Mouse (Mus musculus): ENCODE data around the gene Plrg1. TPM values are rescaled to one million over a fixed set of nuclear protein-coding genes. Genes with fewer than 3 reads are reported as not detected.
A peak's percentile ranks its signal among the peaks of the same experiment; 100 is the strongest.

Gene Plrg1
- polyA plus RNA-seq, 1 experiment from 2014 or later, result 97.8 TPM

DNA sequence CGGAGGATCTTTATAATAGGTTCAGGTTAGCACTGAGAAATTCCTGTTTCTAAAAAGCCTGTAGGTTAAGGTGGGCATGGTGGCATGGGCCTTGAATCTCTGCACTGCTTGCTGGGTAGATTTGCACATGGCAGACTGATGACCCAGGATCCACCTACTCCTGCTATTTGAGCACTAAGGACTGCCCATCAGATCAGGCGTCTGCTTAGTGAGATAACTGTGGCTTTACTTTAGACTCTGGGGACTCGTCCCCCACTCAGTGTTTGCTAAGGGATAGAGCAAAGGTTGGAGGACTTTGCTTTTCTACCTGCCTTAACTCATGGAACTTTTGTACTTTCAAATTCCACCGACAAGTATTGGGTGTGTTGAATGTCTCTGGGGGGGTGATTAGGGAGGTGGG, 15.7 kb upstream of the Plrg1 start:
- Histone ChIP-seq H3K36me3 (ENCODE audit: control insufficient read depth, insufficient read depth, low read length) (no peaks in the 10 kb centered on the region), H3K9ac (ENCODE audit: low read length) (no peak overlapping the region), H3K27me3 (replicated peaks; ENCODE audit: control insufficient read depth, insufficient read depth, low read length) (no peaks in the 10 kb centered on the region), H3K4me1 (replicated peaks; ENCODE audit: control insufficient read depth, insufficient read depth, low read length) (no peaks in the 10 kb centered on the region), H3K9me3 (ENCODE audit: control insufficient read depth, low read length) (no peaks in the 10 kb centered on the region), H3K4me3 (ENCODE audit: low read depth, low read length) (no peak overlapping the region), H3K27ac (ENCODE audit: low read depth) (no peak overlapping the region), H3K4me2 (ENCODE audit: low read length) (no peak overlapping the region)
- 64% methylated on average over 4 of the region's 4 CpGs for WGBS
- ATAC-seq (replicated peaks; ENCODE audit: low FRiP score, low TSS enrichment, low read depth) (no peak), DNase-seq (ENCODE audit: low spot score) (no peak)

DNA sequence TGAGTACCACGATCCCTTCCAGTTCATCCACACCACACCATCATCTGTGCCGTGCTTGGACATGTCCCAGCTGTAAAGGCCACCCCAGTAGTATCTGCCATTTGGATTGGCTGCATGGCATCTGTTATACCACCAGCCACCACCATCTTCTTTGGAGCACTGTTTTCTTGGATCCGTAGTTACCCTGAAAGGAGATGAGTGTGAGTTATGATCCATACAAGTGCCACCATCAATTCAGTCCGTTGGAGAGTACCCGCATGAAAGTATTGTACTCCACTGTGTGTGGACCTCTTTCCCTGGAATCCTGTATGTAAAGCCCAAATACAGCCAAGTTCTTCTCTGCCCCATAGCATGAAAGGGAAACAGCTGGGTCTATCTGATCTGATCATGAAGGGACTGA, 12.9 kb upstream of the Plrg1 start:
- no peak for ATAC-seq (replicated peaks; ENCODE audit: low FRiP score, low TSS enrichment, low read depth)
- DNase-seq (ENCODE audit: low spot score), result no peak
- Histone ChIP-seq H3K4me2 (ENCODE audit: low read length) (no peak overlapping the region), H3K9ac (ENCODE audit: low read length) (no peak overlapping the region), H3K36me3 (ENCODE audit: control insufficient read depth, insufficient read depth, low read length) (no peaks in the 10 kb centered on the region), H3K4me1 (replicated peaks; ENCODE audit: control insufficient read depth, insufficient read depth, low read length) (no peaks in the 10 kb centered on the region), H3K27me3 (replicated peaks; ENCODE audit: control insufficient read depth, insufficient read depth, low read length) (no peaks in the 10 kb centered on the region), H3K27ac (ENCODE audit: low read depth) (no peak overlapping the region), H3K9me3 (ENCODE audit: control insufficient read depth, low read length) (no peaks in the 10 kb centered on the region), H3K4me3 (ENCODE audit: low read depth, low read length) (no peak overlapping the region)
- WGBS, result 96% methylated on average over 5 of the region's 5 CpGs

DNA sequence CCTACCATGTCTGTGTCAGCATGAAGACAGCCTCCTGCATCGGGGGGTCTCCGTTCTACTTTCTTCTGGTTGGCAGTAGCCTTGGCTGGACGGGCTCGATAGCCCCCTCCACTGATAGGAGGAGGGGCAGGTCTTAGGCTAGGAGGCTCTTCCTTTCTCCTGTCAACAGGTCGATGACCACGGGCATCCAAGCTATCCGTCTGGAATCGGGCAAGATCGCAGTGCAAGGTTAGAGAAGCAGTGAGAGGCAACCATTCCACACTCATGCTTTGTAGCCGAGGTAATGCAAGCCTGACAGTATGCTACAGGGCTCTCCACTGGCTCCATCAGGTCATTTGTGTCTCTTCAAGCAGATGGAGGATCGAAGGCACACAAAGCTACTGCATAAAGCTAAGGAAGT, 8.7 kb upstream of the Plrg1 start:
- WGBS, result 90% methylated on average over 11 of the region's 11 CpGs

DNA sequence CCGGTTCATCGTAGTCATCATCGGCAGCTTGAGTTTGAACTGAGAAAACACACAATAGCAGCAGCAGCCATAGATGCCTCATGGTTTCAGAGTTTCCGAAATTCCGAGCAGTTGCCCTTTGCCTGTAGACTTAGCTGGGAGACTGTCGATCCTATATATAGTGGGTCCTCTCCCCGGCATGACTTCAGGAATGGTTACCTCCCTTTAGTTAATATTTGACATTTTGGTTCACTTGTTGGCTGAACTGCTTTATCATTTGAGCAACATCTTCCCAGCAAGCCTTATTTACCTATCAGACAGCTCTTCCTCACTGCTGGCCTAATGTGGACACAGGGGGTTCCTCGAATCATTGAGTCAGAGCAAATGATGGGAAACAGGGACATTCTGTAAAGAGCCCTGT, 5.6 kb upstream of the Plrg1 start, which contains the start of gene Fgb:
Fgb (minus strand) TSS at position 184 of the 400 bp plus-strand sequence.
- ATAC-seq (replicated peaks; ENCODE audit: low FRiP score, low TSS enrichment, low read depth), result no peak
- no peaks in the 10 kb centered on the region for H3K9me3 ChIP-seq (ENCODE audit: control insufficient read depth, low read length)
- H3K4me2 ChIP-seq (ENCODE audit: low read length), result no peak within 1 kb of the TSS

More for the DNA sequence above, 8.7 kb upstream of the Plrg1 start:
- H3K4me2 ChIP-seq (ENCODE audit: low read length), result no peak overlapping the region
- H3K36me3 ChIP-seq (ENCODE audit: control insufficient read depth, insufficient read depth, low read length), result no peaks in the 10 kb centered on the region
- H3K27me3 ChIP-seq (replicated peaks; ENCODE audit: control insufficient read depth, insufficient read depth, low read length), result no peaks in the 10 kb centered on the region
- no peaks in the 10 kb centered on the region for H3K9me3 ChIP-seq (ENCODE audit: control insufficient read depth, low read length)
- H3K4me3 ChIP-seq (ENCODE audit: low read depth, low read length), result no peak overlapping the region
- no peak overlapping the region for H3K9ac ChIP-seq (ENCODE audit: low read length)
- no peak overlapping the region for H3K27ac ChIP-seq (ENCODE audit: low read depth)
- no peaks in the 10 kb centered on the region for H3K4me1 ChIP-seq (replicated peaks; ENCODE audit: control insufficient read depth, insufficient read depth, low read length)
- ATAC-seq (replicated peaks; ENCODE audit: low FRiP score, low TSS enrichment, low read depth) (no peak), DNase-seq (ENCODE audit: low spot score) (no peak)

DNA sequence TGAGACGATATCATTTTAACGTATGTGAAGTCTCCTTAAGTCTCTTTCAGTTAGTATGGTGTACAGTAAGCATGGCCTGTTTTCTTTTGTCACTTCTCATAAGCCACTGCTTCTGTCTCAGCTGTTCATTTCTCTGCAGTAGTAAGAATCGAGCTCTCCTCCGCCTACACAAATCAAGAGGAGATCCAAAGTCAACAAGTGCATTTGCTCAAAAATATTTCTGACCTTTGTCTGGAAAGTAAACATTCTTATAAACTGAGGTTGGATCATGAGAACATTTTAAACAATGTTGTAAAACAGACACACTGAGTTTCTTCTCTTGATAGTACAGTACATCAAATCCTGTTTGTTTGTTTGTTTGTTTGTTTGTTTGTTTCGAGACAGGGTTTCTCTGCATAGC, 4.7 kb upstream of the Plrg1 start:
- DNase-seq (ENCODE audit: low spot score) (no peak), ATAC-seq (replicated peaks; ENCODE audit: low FRiP score, low TSS enrichment, low read depth) (no peak)
- 70% methylated on average over 5 of the region's 5 CpGs for WGBS
- Histone ChIP-seq H3K4me3 (ENCODE audit: low read depth, low read length) (no peak overlapping the region), H3K4me2 (ENCODE audit: low read length) (no peak overlapping the region), H3K4me1 (replicated peaks; ENCODE audit: control insufficient read depth, insufficient read depth, low read length) (no peaks in the 10 kb centered on the region), H3K36me3 (ENCODE audit: control insufficient read depth, insufficient read depth, low read length) (no peaks in the 10 kb centered on the region), H3K9ac (ENCODE audit: low read length) (no peak overlapping the region), H3K9me3 (ENCODE audit: control insufficient read depth, low read length) (no peaks in the 10 kb centered on the region), H3K27me3 (replicated peaks; ENCODE audit: control insufficient read depth, insufficient read depth, low read length) (no peaks in the 10 kb centered on the region), H3K27ac (ENCODE audit: low read depth) (no peak overlapping the region)

More for the DNA sequence above, 5.6 kb upstream of the Plrg1 start, which contains the start of gene Fgb:
- Histone ChIP-seq H3K36me3 (ENCODE audit: control insufficient read depth, insufficient read depth, low read length) (no peaks in the 10 kb centered on the region), H3K27me3 (replicated peaks; ENCODE audit: control insufficient read depth, insufficient read depth, low read length) (no peaks in the 10 kb centered on the region), H3K27ac (ENCODE audit: low read depth) (no peak within 1 kb of the TSS), H3K9ac (ENCODE audit: low read length) (no peak within 1 kb of the TSS), H3K4me1 (replicated peaks; ENCODE audit: control insufficient read depth, insufficient read depth, low read length) (no peaks in the 10 kb centered on the region), H3K4me3 (ENCODE audit: low read depth, low read length) (no peak within 1 kb of the TSS)
- DNase-seq (ENCODE audit: low spot score), result no peak
- 75% methylated on average over 8 of the region's 8 CpGs for WGBS

DNA sequence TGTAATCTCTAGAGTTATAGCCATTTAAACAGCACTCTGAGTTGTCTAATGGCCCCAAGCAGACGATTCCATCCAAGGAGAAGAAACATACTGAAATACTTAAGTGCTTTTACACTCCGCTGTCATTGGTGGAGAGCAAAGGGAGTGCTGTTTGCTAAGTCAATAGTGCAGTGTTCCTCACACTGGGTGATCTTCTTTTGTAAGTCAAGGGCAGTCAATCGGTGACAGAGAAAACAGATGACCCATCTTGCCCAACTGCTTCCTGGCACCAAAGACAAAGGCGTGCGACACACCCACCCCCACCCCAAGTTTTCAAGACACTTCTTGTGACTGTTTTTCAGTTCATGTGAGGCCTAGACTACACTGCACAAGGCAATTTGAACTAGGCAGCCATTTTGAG, 3.2 kb upstream of the Plrg1 start:
- no peak for ATAC-seq (replicated peaks; ENCODE audit: low FRiP score, low TSS enrichment, low read depth)
- Histone ChIP-seq H3K9me3 (ENCODE audit: control insufficient read depth, low read length) (no peaks in the 10 kb centered on the region), H3K36me3 (ENCODE audit: control insufficient read depth, insufficient read depth, low read length) (no peaks in the 10 kb centered on the region), H3K4me1 (replicated peaks; ENCODE audit: control insufficient read depth, insufficient read depth, low read length) (peaks cover 5% of the 10 kb centered on the region), H3K27me3 (replicated peaks; ENCODE audit: control insufficient read depth, insufficient read depth, low read length) (no peaks in the 10 kb centered on the region), H3K9ac (ENCODE audit: low read length) (no peak overlapping the region), H3K4me2 (ENCODE audit: low read length) (no peak overlapping the region), H3K4me3 (ENCODE audit: low read depth, low read length) (no peak overlapping the region), H3K27ac (ENCODE audit: low read depth) (no peak overlapping the region)
- 78% methylated on average over 5 of the region's 5 CpGs for WGBS
- DNase-seq (ENCODE audit: low spot score), result no peak

DNA sequence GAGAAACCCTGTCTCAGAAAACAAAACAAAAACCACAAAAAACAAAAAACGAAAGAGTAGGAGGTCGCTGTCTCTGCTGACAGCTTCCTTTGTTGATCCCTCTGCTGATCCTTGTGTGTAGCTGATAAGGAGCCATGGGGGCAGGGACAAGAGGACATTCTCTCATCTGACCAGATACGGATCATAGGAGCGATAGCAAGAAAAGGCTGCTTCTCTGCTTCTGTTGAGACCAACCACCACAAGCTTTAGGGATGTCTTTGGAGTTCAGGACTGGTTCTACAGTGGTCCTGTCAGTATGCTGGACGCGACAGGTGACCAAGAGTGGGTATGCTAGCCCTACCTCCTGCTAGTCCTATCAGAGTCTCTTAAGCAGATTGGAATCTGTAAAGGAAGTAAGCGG, 2.2 kb upstream of the Plrg1 start:
- DNase-seq (ENCODE audit: low spot score), result no peak
- Histone ChIP-seq H3K9me3 (ENCODE audit: control insufficient read depth, low read length) (no peaks in the 10 kb centered on the region), H3K36me3 (ENCODE audit: control insufficient read depth, insufficient read depth, low read length) (no peaks in the 10 kb centered on the region; the same call in none of the 2 replicates), H3K27ac (ENCODE audit: low read depth) (no peak overlapping the region), H3K27me3 (replicated peaks; ENCODE audit: control insufficient read depth, insufficient read depth, low read length) (no peaks in the 10 kb centered on the region), H3K4me2 (ENCODE audit: low read length) (no peak overlapping the region), H3K9ac (ENCODE audit: low read length) (no peak overlapping the region), H3K4me1 (replicated peaks; ENCODE audit: control insufficient read depth, insufficient read depth, low read length) (peaks cover 5% of the 10 kb centered on the region), H3K4me3 (ENCODE audit: low read depth, low read length) (no peak overlapping the region)
- no peak for ATAC-seq (replicated peaks; ENCODE audit: low FRiP score, low TSS enrichment, low read depth)
- 86% methylated on average over 7 of the region's 7 CpGs for WGBS

DNA sequence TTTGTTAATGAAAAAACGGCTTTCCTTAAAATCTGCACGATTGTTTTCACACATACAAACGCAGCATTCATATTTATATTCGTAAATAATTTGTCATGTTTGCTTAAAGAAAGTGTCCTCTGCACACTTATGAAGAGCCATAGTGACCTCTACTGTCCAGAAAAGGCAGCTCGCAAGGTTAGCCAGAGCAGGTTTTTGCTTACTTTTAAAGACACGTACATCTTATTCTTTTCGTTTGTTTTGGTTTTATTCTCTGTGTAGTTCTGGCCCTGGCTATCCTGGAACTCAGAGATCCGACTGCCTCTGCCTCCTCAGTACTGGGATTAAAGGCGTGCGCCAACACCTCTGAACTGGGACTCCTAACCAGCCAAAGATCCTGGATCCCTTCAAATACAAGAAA, 1.6 kb upstream of the Plrg1 start:
- H3K27me3 ChIP-seq (replicated peaks; ENCODE audit: control insufficient read depth, insufficient read depth, low read length), result no peaks in the 10 kb centered on the region
- no peak overlapping the region for H3K27ac ChIP-seq (ENCODE audit: low read depth)
- peaks cover 5% of the 10 kb centered on the region for H3K4me1 ChIP-seq (replicated peaks; ENCODE audit: control insufficient read depth, insufficient read depth, low read length)
- DNase-seq (ENCODE audit: low spot score), result peak; percentile 58
- no peak overlapping the region for H3K9ac ChIP-seq (ENCODE audit: low read length)
- 26% methylated on average over 10 of the region's 10 CpGs for WGBS
- no peak overlapping the region for H3K4me3 ChIP-seq (ENCODE audit: low read depth, low read length)
- no peak for ATAC-seq (replicated peaks; ENCODE audit: low FRiP score, low TSS enrichment, low read depth)
- H3K36me3 ChIP-seq (ENCODE audit: control insufficient read depth, insufficient read depth, low read length), result peaks cover 6% of the 10 kb centered on the region
- H3K9me3 ChIP-seq (ENCODE audit: control insufficient read depth, low read length), result no peaks in the 10 kb centered on the region
- H3K4me2 ChIP-seq (ENCODE audit: low read length), result no peak overlapping the region

DNA sequence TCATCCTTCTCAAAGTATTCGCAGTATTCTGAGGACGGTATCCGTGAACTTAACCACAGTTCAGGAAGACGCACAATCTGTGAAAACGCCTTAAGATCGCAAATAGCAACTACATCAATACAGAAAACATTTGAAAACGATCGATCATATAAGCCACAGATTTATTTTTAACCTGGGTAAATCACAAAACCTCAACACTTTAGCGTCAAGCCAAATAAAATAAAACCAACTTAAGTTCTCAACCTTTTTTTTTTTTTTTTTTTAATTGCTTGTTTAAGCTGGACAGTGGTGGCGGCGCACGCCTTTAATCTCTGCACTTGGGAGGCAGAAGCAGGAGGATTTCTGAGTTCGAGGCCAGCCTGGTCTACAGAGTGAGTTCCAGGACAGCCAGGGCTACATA, 563 bp upstream of the Plrg1 start:
- H3K27me3 ChIP-seq (replicated peaks; ENCODE audit: control insufficient read depth, insufficient read depth, low read length), result no peaks in the 10 kb centered on the region
- H3K27ac ChIP-seq (ENCODE audit: low read depth), result no peak overlapping the region
- ATAC-seq (replicated peaks; ENCODE audit: low FRiP score, low TSS enrichment, low read depth) (no peak), DNase-seq (ENCODE audit: low spot score) (no peak)
- no peaks in the 10 kb centered on the region for H3K9me3 ChIP-seq (ENCODE audit: control insufficient read depth, low read length)
- peaks cover 5% of the 10 kb centered on the region for H3K4me1 ChIP-seq (replicated peaks; ENCODE audit: control insufficient read depth, insufficient read depth, low read length)
- H3K4me3 ChIP-seq (ENCODE audit: low read depth, low read length), result peak overlapping the region; percentile 86
- WGBS, result 33% methylated on average over 13 of the region's 13 CpGs
- H3K9ac ChIP-seq (ENCODE audit: low read length), result no peak overlapping the region
- H3K36me3 ChIP-seq (ENCODE audit: control insufficient read depth, insufficient read depth, low read length), result peaks cover 16% of the 10 kb centered on the region
- H3K4me2 ChIP-seq (ENCODE audit: low read length), result peak overlapping the region; percentile 44
